Mouse (Mus musculus) left cerebral cortex, postnatal 25 days (tissue): ENCODE measurements around the gene Cyp2j9. TPM values are rescaled to one million over a fixed set of nuclear protein-coding genes. Genes with fewer than 3 reads are reported as not detected.

ENCODE experiments used
- total RNA-seq, 2 experiments: library from RNA; stranded (reverse); gene quantifications; 2 replicates each; pipeline ENCODE4 v1.2.3; 2021

Gene Cyp2j9
- total RNA-seq, 2 experiments from 2014 or later: 24.1 to 25.2 TPM

Other genes starting within 250 kb of the Cyp2j9 start
- gene Cyp2j11, start 242.9 kb downstream of the Cyp2j9 start, total RNA-seq: not detected
- not detected for gene Cyp2j8, start 84.2 kb downstream of the Cyp2j9 start, total RNA-seq
- gene Cyp2j6, start 37.9 kb downstream of the Cyp2j9 start, total RNA-seq: 10 to 100 TPM; 14.9 to 15.3 TPM
- not detected for gene Cyp2j5, start 72.6 kb upstream of the Cyp2j9 start, total RNA-seq
- gene Gm12695, start 193.6 kb upstream of the Cyp2j9 start, total RNA-seq: not detected